Mouse (Mus musculus) urinary bladder, postnatal 4 days (tissue): ENCODE data around the gene Ccdc110.

ENCODE experiments used
- DNase-seq, 2 experiments: peaks; one replicate each; pipeline ENCODE4 v3.0.0; 2021 to 2022; ENCODE audit warnings: low spot score in 2 of 2

Ccdc110 gene

DNA sequence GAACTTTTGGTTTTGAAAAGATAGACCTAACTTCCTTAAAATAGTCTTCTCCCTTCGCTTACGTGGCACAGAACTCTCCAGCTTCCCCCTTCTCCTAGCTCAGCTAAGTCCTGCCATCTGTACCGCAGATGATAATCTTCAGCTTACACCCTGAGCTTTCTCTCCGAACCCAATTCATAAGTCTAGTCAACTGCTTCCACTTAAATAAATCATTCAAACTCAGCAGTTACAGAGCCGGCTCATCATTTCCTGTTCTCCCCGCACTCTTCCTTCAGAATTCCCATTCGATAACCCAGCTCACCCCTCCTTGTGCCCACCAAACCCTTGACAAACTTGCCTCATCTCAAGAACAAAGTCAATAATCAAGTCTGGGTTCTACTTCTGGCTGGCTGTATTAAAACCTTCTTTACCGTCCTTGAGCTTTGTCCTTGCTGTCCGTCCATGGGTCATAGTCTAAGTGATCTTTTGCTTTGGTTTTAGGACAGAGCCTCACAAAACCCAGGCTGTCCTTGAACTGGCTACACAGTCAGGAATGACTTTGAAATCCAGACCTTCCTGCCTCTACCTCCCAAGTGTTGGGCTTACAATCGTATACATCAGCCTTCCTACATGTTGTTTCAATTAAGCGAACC, 41.5 kb downstream of the Ccdc110 start:
- DNase-seq = no peak

DNA sequence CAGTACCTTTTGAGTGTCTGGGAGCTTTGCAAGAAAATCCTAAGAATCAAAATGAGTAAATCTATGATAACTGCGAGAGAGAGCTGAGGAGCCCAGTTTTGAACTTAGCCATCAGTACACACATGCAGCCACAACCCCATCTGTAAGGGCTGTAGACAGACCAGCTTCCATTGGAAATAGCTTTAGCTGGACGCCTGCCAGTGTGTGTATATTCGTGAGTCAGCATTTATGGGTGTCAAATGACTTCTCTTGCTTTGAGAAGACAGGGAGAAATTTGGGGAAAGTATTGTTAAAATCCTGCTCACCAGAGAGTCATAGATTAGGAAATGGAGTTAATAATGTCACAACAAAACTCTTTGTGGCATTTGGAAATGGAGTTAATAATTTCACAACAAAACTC, 52.2 kb downstream of the Ccdc110 start:
- no peak for DNase-seq

DNA sequence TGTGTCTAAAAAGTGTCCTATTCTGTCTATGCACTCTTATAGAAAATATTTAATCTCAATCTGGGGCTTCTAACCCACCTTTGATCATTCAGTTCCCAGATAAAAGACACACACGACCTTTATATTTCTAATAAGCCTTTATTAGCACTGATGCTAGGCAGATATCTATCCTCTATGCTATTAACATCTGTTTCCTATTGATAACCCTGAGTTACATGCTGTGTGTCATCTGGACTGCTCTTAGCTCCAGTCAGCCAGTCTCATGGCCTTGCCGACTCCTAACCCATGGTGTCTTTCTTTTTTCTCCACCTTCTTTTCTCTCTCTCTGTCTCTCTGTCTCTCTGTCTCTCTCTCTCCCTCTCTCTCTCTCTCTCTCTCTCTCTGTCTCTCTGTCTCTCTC, 53.8 kb downstream of the Ccdc110 start:
- no peak for DNase-seq

DNA sequence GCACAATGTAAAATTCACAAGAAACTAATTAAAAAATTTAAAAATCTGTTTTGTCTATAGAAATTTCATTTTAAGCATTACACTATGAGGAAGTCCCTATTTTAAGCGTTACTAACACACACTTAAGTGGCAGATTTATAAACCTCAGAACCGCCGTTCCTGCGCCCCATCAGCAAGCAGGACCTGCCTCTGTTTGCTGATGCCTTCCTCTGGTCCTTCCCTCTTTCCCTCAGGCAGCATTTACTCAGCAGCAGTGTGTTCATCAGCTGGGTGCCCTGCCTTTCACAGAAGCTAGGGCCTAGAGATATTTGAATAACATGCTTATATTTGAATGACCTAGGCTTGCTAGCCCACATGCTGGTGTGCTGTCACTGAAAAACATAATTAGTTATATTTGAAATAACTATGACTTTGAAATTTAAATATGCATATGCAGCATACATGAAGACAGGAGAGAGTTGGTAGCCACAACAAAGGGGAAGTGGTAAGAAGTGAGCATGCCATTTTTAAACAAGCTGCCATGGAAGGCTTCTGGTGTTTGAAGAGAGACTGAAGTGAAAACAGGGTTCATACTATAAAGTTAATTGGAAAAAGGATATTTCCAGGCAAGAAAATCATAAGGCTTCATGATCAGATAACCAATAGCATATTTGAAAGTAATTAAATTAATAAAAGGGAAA, 56.4 kb downstream of the Ccdc110 start:
- DNase-seq = no peak
